Mouse (Mus musculus): ENCODE measurements around the gene Chchd2.

GRCm38 (mm10) chr5:129909147-129909546, 21.9 kb upstream of the Chchd2 start:
- TF ChIP-seq CTCF (conservative IDR thresholded peaks at IDR 0.05; ENCODE audit: insufficient read depth, insufficient read length, low read depth, low read length) = no peak
- no peak for TF ChIP-seq POLR2A (IDR thresholded peaks at IDR 0.05; ENCODE audit: low read depth, low read length)

All from kidney, adult 2 months (tissue).